Mouse (Mus musculus) neutrophil, adult 5-6 weeks (primary cell): ENCODE measurements around the gene Txndc8. TPM values are rescaled to one million over a fixed set of nuclear protein-coding genes. Genes with fewer than 3 reads are reported as not detected.

Experiments used
- ATAC-seq: fragments of 151-379, 151-347 bp; 2 replicates; pipeline ENCODE4 v1.8.0; 2017; ENCODE audit warnings: mild to moderate bottlenecking, moderate TSS enrichment; ENCODE audit not compliant: insufficient number of reproducible peaks, poor library complexity, low FRiP score, severe bottlenecking; ENCODE audit errors: extremely low read depth
- total RNA-seq: library from RNA; stranded (forward); fragments of 200-1000 nt; gene quantifications from 2 replicates; pipeline ENCODE4 v1.2.3, GENCODE M21; 2017

Gene Txndc8
- total RNA-seq, 1 experiment from 2014 or later, result not detected

- ATAC-seq, result no peak
Observed at GRCm38 (mm10) chr4:57958098-57958497, 50.8 kb downstream of the Txndc8 start.

- ATAC-seq, result no peak
Observed at GRCm38 (mm10) chr4:57957200-57958085, 51.5 kb downstream of the Txndc8 start.

- ATAC-seq, result peak; percentile 77
Observed at GRCm38 (mm10) chr4:57956029-57956960, 52.6 kb downstream of the Txndc8 start, which contains the start of gene Txn1. Gene Txn1, minus strand, starts transcription at chr4:57956411.

GRCm38 (mm10) chr4:57955544-57955958, 53.4 kb downstream of the Txndc8 start:
- no peak for ATAC-seq

GRCm38 (mm10) chr4:57954991-57955390, 53.9 kb downstream of the Txndc8 start:
- ATAC-seq, result no peak

GRCm38 (mm10) chr4:57954580-57954979, 54.3 kb downstream of the Txndc8 start:
- ATAC-seq, result no peak

GRCm38 (mm10) chr4:57953796-57954195, 55.1 kb downstream of the Txndc8 start:
- ATAC-seq, result no peak

GRCm38 (mm10) chr4:57952891-57953290, 56.0 kb downstream of the Txndc8 start:
- ATAC-seq, result no peak

GRCm38 (mm10) chr4:57952416-57952815, 56.5 kb downstream of the Txndc8 start:
- ATAC-seq, result no peak

- no peak for ATAC-seq
Observed at GRCm38 (mm10) chr4:57949866-57950265, 59.1 kb downstream of the Txndc8 start.

GRCm38 (mm10) chr4:57947476-57947875, 61.4 kb downstream of the Txndc8 start:
- ATAC-seq, result no peak

- ATAC-seq, result no peak
Observed at GRCm38 (mm10) chr4:57947036-57947435, 61.9 kb downstream of the Txndc8 start.

- no peak for ATAC-seq
Observed at GRCm38 (mm10) chr4:57942892-57943291, 66.0 kb downstream of the Txndc8 start.

- ATAC-seq, result no peak
Observed at GRCm38 (mm10) chr4:57940631-57941030, 68.3 kb downstream of the Txndc8 start.

GRCm38 (mm10) chr4:57937292-57937691, 71.6 kb downstream of the Txndc8 start:
- no peak for ATAC-seq

GRCm38 (mm10) chr4:57934181-57934580, 74.7 kb downstream of the Txndc8 start:
- no peak for ATAC-seq
